Mouse (Mus musculus) macrophage (primary cell): Measurements from ENCODE around the gene Mms19. TPM values are rescaled to one million over a fixed set of nuclear protein-coding genes. Genes with fewer than 3 reads are reported as not detected.

ENCODE experiments used
- H3K27ac ChIP-seq: fragments of 350-480 bp; formaldehyde crosslinking; 2 replicates; pipeline ENCODE4 v1.9.0; 2021
- H3K36me3 ChIP-seq: fragments of 350-480 bp; formaldehyde crosslinking; 2 replicates; pipeline ENCODE4 v1.9.0; 2021; ENCODE audit errors: inconsistent target
- H3K4me3 ChIP-seq: fragments of 350-480 bp; formaldehyde crosslinking; 2 replicates; pipeline ENCODE4 v1.9.0; 2021; ENCODE audit errors: inconsistent target
- H3K79me2 ChIP-seq: fragments of 350-480 bp; formaldehyde crosslinking; 2 replicates; pipeline ENCODE4 v1.9.0; 2021; ENCODE audit errors: inconsistent target
- WGBS: methylation state at CpG from one replicate; pipeline ENCODE4 v1.1.7; 2026; ENCODE audit warnings: inconsistent platforms; ENCODE audit not compliant: missing documents; 5-methylcytosine and 5-hydroxymethylcytosine counted together
- polyA plus RNA-seq: library from polyadenylated mRNA; stranded (reverse); fragments of 250-400 nt; gene quantifications from 3 replicates; pipeline ENCODE4 v1.2.4, GENCODE M21; 2018; ENCODE audit warnings: inconsistent platforms

Mms19 gene
- polyA plus RNA-seq, 1 experiment from 2014 or later = 20.9 TPM

DNA sequence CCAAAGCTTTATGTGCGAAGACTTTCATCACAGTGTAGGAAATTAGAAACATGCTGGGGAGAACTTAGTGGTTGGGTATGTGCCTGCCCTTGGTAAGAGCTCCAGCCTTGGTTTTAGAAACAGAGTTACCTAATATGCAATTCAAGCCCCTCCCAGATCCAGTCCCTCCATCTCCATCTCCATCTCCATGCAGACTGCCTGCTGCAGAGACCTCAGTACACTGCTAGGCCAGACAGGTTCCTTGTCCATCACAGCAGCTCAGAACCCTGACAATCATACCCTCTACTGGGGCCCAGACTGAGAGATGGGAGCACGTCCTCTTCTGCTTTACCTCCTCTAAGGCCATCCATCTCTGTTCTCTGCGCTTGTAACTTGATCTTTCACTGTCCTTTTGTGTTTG is 27.6 kb upstream of the Mms19 start:
- H3K27ac ChIP-seq = no peak overlapping the region
- no peak overlapping the region for H3K4me3 ChIP-seq
- no peaks in the 10 kb centered on the region for H3K36me3 ChIP-seq
- peaks cover 96% of the 10 kb centered on the region for H3K79me2 ChIP-seq
- 91% methylated on average over 3 of the region's 3 CpGs for WGBS

DNA sequence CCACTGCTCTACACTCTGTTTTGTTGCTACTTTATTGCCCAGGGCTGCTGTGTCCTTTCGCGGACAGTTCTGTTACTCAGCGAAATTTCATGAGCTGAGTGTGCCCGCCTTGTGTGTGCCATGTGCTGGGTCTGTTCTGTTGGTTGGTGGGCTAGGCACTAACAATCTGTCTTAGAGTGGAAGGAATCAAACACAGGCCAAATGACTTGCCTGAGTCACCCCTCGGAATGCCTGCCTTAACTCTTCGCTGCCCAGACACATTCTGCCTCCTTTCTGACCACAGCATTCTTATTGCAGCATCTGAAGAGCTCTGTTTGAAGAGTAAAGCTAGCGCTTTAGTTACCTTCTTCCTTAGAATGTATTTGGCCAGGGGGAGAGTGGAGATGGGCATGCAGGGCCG is 25.6 kb upstream of the Mms19 start:
- Histone ChIP-seq H3K79me2 (peaks cover 96% of the 10 kb centered on the region), H3K27ac (peak overlapping the region; percentile 88), H3K4me3 (no peak overlapping the region), H3K36me3 (no peaks in the 10 kb centered on the region)
- 88% methylated on average over 7 of the region's 8 CpGs for WGBS

DNA sequence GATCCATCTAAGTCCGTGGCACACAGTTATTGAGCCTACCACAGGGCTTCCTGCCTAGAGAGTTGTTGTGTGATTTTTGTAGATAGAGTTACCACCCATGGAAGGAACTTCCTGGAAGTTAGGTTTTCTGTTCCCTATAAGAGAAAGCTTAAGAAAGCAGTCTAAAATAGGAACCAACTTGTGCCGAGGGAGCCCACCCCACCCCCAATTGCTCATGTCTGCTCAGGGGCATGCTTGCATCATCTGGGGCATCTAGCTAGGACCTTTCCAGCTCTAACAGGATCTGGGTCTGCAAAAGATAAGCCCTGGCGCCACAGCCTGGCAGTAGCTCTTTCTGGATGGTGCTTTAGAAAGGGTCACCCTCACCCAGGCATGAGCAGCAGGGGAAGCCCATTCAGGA is 24.7 kb upstream of the Mms19 start:
- Histone ChIP-seq H3K4me3 (no peak overlapping the region), H3K27ac (peak overlapping the region; percentile 88)
- 2% methylated on average over 3 of the region's 3 CpGs for WGBS

DNA sequence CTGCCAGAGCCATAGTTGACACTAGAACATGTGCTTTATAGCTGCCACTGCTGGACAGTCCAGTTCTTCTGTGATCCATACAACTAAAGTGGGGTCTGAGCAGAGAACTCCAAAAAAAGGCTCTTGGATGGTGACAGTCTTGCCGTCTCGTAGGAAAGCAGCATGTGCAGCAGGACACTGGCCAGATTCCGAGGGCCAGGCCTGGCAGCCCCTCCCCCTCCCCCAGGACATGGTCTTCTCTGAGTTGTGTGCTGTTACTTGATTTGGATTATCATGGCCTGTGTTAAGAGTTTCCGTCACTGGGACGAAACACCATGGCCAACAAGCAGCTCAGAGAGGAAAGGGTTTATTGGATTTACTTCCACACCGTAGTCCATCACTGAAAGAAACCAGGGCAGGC is 23.3 kb upstream of the Mms19 start:
- WGBS = 73% methylated on average over 6 of the region's 6 CpGs

More for the DNA sequence above, 24.7 kb upstream of the Mms19 start:
- no peaks in the 10 kb centered on the region for H3K36me3 ChIP-seq
- peaks cover 96% of the 10 kb centered on the region for H3K79me2 ChIP-seq

DNA sequence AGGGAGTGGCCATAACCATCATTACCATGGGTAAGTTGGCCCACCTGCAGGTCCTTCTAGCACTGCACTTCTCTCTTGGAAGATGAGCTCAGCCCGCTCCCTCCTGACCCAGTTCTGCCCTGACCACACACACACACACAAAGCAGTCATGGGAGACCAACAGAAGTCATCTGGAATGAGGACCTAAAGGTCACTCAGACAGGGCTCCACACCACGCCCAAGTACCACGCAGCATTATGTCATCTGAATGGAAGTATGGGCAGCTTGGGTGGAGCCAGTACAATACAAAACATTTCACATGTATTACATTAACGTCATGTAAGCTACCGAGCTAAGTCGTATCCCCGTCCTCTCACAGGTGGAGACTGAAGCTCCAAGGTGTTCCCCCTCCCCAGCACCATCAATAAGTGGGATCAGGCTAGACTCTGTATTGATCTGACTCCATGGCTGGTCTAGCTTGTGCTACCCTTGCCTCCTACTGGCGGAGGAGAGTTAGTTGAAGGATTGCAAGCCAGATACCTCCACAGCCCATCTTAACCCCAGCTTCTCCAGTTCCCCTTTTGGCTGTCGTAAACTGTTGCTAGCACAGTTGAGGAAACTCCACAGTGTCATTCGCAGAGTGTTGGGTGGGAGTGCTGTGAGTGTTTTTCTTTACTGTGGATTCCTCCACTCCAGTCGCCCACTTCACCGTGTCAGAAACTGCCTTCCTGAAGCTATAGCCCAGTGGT is 20.5 kb upstream of the Mms19 start:
- peaks cover 84% of the 10 kb centered on the region for H3K79me2 ChIP-seq
- H3K4me3 ChIP-seq = no peak overlapping the region
- no peaks in the 10 kb centered on the region for H3K36me3 ChIP-seq
- 55% methylated on average over 12 of the region's 12 CpGs for WGBS
- peak overlapping the region; percentile 94 for H3K27ac ChIP-seq

More for the DNA sequence above, 23.3 kb upstream of the Mms19 start:
- Histone ChIP-seq H3K4me3 (no peak overlapping the region), H3K79me2 (peaks cover 84% of the 10 kb centered on the region), H3K27ac (peak overlapping the region; percentile 88), H3K36me3 (no peaks in the 10 kb centered on the region)

DNA sequence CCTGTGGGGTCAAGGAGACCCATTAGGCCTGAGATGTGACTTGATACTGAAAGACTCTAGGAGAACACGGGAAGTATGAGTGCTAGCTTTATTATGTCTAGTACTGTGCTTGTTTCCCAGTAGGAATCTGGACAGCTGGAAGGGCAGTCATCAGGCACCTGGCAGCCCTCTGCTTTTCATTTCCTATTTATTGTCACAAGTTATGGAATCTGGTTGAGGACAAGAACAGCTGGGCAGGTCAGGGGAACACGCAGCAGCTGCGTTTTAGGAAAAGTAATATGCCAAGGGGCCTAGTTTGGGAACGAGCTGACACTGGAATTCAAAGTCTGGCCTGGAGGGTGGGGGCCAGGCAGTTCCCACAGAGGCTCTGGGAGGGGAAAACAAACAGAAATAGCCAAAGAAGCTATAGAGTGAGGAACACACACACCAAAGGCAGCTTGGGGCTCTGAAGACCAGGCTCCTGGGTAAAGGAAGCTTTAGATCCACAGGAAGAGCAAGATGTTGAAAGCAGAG is 19.5 kb upstream of the Mms19 start:
- Histone ChIP-seq H3K36me3 (no peaks in the 10 kb centered on the region), H3K79me2 (peaks cover 86% of the 10 kb centered on the region), H3K27ac (peak overlapping the region; percentile 94), H3K4me3 (no peak overlapping the region)
- WGBS = 89% methylated on average over 4 of the region's 4 CpGs

DNA sequence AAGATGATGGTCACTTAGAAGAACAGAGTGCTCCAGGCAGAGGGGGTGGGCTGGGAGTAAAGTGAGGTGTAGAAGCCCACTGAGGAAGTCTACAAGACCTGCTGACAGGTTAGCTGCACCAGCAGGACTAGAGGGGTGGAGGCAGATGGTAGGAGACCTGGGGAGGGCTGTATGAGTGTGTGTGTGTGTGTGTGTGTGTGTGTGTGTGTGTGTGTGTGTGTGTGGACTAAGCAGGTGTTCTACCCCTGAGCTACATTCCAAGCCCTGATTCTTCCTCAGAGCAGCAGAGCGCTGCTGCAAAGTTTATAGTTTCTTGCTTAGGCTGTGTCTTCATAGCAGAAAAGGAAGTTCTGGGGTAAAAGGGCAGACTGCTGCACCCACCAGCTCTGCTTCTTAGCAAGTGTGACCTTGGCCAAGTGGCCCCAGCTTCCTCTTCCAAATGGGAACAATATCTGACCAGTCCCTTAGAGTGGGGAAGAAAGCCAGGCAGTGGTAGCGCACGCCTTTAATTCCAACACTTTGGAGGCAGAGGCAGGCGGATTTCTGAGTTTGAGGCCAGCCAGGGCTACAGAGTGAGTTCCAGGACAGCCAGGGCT is 18.8 kb upstream of the Mms19 start:
- 22% methylated on average over 4 of the region's 4 CpGs for WGBS
- peak overlapping the region; percentile 94 for H3K27ac ChIP-seq
- H3K79me2 ChIP-seq = peaks cover 88% of the 10 kb centered on the region
- H3K36me3 ChIP-seq = no peaks in the 10 kb centered on the region
- no peak overlapping the region for H3K4me3 ChIP-seq

DNA sequence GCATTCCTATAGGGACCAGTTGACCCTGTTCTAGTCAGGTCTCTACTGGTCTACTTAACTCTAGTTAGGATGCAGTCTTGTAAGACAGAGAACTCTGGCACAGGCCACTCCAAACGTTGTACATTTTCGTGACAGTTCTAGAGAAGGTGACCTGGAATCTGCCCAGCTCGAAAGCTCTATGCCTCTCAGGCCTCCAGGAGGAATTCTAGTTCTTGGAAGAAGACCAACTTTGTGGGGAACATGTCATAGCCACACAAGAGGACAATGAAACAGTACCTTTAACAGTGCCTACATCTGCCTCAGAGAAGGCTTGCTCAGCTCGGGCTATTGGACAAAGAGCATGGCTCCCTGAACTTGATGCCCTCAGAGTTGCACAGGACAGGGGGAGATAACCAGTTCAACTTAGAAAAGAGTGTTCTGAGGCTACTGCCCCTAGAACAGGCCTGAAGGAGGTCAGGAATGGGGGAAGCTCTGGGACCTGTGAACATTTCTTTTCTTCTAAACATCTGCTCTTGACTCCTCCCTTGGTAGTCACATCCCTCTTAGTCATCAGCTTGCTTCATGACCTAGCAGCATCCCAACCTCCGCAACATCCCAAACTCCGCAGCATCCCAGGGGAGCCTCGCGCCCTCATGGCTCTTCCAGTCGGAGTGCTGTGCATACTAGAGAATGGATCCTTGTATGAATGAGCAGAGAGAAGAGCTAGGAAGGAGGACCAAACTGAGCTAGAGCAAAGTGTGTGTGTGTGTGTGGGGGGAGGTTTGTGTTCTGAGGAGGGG is 18.0 kb upstream of the Mms19 start:
- Histone ChIP-seq H3K36me3 (0 out of 2 replicates have a peak, but pooled peaks cover 5% of the 10 kb centered on the region), H3K4me3 (no peak overlapping the region), H3K79me2 (peaks cover 88% of the 10 kb centered on the region), H3K27ac (peak overlapping the region; percentile 94)
- 89% methylated on average over 9 of the region's 9 CpGs for WGBS

DNA sequence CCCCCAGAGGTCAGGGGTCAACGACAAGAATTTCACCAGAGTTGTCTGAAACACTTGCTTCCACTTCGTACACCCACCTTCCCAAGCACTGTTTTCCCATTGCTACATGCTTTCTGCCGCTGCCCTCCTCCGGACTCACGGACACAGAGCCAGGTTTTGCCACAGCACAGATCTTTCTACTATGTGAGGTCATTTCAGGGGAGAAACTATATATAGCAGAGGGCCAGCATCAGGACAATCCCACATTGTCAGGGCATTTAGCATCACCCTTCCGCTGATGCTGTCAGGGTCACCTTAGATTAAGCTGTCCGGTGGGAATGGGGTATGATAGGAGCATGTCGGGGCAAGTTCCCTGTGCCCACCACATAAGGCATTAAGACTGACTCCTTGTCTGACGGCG is 16.1 kb upstream of the Mms19 start:
- Histone ChIP-seq H3K27ac (no peak overlapping the region), H3K4me3 (no peak overlapping the region), H3K36me3 (0 out of 2 replicates have a peak, but pooled peaks cover 7% of the 10 kb centered on the region), H3K79me2 (peaks cover 88% of the 10 kb centered on the region)
- 96% methylated on average over 10 of the region's 10 CpGs for WGBS

DNA sequence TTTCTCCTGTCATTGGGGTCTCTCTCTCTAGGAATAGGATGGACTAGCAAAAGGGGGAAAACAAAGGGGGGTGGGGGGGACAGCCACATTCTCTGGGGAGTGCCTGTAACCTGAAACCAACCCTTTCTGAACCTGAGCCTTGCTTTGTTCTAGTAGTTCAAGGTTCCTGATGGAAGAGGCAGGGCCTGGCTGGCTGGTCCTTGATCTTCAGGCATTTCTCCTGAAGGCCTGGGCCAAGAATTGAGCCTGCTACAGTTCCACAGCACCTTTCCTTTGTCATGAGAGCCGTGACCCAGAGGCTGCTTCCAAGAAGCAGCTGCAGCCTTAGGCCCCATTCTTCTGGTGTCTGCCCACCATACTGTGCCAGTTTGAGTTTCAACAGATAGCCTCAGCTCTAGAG is 14.5 kb upstream of the Mms19 start:
- WGBS = 90% methylated on average over 1 of the region's 1 CpGs
- H3K79me2 ChIP-seq = peaks cover 88% of the 10 kb centered on the region
- H3K4me3 ChIP-seq = no peak overlapping the region
- no peak overlapping the region for H3K27ac ChIP-seq
- 0 out of 2 replicates have a peak, but pooled peaks cover 7% of the 10 kb centered on the region for H3K36me3 ChIP-seq

DNA sequence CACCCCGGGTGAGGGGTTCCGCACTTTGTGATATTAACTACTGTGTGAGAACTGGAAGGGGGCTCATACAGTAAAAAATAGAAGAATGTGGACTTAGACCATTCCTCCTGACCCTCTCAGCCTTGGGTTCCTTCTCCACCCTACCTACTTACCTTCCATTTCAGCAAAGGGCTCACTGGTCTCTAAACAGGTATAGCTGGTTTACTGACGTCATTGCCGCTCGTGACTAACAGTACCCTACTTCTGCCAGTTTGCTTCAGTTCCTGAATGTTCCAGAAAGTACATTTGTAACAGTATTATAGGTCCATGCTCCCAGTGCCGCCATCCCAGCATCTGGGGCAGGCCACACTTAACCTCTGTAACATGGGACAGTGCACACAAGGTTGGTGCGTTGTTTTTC is 13.1 kb upstream of the Mms19 start:
- Histone ChIP-seq H3K27ac (no peak overlapping the region), H3K79me2 (peaks cover 100% of the 10 kb centered on the region), H3K4me3 (no peak overlapping the region), H3K36me3 (0 out of 2 replicates have a peak, but pooled peaks cover 7% of the 10 kb centered on the region)
- 90% methylated on average over 7 of the region's 7 CpGs for WGBS

DNA sequence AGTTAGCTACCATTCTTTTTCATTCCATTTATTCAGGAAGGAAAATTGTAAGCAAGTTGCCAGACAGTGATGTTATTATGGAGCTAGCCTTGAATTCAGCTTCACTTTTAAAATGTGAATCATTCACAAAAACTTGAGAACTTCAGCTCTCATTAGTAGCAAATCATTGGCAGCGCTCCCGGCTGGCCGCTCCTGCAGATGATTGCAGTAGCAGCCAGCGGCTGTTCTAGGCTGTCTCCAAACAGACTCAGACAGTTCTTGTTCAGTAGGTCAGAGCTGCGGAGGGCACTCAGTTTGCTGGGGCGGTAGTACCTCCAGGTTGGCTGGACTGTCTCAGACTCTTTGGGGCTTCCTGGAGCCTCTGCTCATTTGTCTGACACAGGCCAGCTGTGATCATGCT is 12.5 kb upstream of the Mms19 start:
- no peak overlapping the region for H3K4me3 ChIP-seq
- WGBS = 91% methylated on average over 6 of the region's 6 CpGs
- H3K36me3 ChIP-seq = 0 out of 2 replicates have a peak, but pooled peaks cover 7% of the 10 kb centered on the region
- H3K27ac ChIP-seq = no peak overlapping the region
- peaks cover 100% of the 10 kb centered on the region for H3K79me2 ChIP-seq

DNA sequence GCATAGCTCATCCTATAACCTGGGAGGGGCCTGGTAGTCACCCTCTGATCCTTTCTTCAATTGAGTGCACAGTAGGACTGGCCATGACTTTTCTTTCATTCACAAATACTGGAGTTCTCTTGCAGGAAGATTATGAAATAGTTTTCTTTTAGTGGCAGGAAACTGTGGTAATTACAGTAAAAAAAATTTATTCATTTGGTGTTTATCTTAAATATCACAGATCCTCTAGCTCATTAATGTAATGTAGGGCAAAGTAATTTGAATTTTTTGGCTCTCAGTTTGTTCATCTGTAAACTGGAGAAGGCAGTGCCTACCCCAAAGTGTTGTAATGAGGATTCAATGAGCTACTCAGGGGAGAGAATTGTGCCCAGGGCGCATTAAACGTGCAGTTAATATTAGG is 12.0 kb upstream of the Mms19 start:
- Histone ChIP-seq H3K27ac (peak overlapping the region; percentile 62), H3K79me2 (peaks cover 100% of the 10 kb centered on the region), H3K36me3 (0 out of 2 replicates have a peak, but pooled peaks cover 7% of the 10 kb centered on the region), H3K4me3 (no peak overlapping the region)
- 82% methylated on average over 2 of the region's 2 CpGs for WGBS

DNA sequence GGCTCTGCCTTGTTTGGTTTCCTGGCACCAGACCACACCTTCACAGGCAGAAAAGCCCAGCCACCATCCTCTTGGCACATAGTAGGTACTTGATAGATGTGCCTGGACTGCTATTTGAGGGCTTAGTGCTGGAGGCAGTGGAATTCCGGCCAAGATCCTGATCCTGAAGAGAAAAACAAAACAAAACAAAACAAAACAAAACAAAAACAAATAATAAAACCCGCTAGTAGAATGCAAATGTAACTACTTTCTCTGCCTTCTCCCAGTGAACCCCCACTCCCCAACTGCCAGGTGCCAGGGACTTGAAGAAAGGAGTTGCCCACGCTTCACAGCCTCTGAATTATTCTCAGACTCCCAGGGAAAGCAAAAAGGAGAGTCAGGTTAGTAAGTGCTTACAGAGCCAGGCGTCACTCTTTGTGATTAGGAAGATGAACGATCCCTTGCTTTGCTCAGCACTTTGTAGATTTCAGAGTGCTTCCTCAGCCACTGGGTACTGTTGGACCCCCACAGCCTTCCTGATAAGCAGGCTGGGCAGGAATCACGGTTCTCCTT is 11.0 kb upstream of the Mms19 start:
- 68% methylated on average over 6 of the region's 6 CpGs for WGBS
- Histone ChIP-seq H3K27ac (peak overlapping the region; percentile 62), H3K36me3 (0 out of 2 replicates have a peak, but pooled peaks cover 7% of the 10 kb centered on the region), H3K79me2 (peaks cover 100% of the 10 kb centered on the region), H3K4me3 (no peak overlapping the region)
